Mouse (Mus musculus): ENCODE measurements around the gene Cdv3.

Gene Cdv3

DNA sequence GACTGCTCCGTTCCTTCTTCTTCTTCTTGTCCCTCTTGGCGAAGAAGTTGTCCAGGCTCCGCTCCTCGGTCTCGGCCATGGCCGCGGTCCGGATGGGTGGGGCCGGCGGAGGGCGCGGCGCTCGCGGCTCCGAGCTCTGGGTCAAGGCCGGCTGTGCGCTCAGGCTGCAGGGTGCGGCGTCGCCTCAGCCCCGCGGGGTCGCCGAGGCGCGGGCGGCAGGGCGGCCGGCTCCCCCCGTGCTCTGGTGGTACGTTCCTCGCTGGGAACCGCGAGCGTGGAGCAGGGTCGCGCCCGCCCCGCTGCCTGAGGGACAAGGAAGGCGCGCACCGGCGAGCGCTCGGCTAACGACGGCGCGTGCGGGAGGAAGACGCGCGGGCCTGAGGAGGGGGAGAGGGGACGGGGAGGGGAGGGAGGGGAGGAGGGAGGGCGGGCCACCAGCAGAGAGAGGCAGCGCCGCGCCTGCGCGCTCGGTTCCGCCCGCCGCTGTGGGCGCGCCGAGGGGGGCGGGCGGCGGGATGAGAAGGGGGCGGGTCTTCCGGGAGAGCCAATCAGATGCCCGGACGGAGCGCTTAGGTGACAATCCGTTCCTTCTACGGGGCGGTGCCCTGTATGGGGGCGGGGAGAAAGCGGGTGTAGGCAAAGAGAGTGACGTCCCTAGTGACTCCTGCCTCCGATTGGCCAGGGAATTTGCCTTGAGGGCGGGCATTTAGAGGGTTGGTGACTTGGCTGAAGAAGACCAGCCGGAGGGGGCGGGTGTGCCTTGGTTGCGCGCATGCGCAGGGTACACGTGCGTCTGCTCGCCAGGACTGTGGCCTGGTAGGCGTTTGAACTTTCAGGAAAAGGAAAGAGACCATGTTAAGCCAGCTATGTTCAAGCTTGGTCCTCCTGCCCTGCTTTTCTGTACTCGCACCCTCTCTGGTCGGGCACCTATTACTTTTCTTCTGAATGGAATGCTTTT is at the start of gene Cdv3:
TSS of gene Cdv3 (minus strand) at position 551 of the 958 bp plus-strand sequence.
- peak; percentile 100 for DNase-seq (ENCODE audit: low spot score)

DNA sequence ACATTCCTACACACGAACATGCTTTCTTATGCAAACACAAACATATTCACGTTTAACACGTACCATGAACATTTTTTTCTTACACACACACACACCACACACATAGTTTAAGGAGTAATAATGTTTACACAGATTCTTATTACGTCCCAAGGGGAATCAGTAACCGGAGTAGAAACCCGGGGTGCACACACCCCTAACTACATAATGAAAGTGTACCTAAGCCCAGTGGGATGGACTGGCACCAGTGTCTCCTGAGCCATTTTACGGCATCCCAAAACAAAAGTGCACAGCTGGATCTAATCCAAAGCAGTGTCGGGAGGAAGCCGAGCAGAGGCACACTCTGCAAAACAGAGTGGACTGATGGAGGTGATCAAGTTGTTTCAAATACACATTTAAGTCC is 47.8 kb upstream of the Cdv3 start:
- DNase-seq (ENCODE audit: low spot score) = no peak

DNA sequence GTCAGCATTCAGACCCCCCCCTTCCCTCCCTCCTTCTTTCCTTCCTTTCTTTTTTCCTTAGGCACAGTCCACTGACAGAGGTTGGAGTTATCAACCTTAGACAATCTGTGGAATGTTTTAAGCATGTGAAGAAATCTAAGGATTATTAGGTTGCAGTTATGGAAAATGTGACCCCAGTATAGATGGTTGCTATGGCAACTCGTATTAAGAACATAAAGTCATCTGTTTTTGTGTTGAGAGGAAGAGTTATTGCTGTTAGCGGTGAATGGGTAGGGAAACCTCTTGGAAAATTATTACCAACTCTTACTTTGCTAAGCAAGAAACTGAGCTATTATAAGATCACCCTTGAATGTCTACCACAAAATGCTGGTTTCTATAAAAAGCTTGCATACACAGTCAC is 43.5 kb upstream of the Cdv3 start:
- no peak for DNase-seq (ENCODE audit: low spot score)

DNA sequence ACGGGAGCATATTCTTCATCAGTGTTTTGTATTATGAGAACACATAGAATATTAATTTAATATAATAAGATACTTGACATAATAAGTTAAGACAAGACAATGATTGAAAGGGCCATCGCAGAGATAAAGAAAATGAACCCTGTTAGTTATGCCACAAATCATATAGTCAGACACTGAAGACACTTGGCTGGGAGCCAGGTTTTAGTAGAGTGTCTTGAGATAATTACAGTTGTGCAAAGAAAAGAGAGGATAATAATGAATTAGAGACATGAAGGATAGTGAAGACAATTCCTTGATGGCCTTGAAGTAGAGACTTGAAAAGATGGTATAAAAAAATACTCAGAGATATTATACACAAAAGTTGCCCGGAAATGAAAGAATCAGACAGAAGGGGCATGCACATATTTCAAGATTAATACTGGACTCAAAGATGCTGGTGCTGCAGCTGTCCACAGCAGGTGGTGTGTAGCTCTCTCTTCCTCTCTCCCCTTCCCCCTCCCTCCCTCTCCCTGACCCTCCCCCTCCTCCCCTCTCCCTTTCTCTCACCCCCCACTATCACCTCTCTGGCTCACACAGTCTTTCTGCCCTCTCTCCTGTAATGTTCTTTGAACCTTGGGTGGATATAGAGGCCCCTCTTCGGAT is 42.6 kb upstream of the Cdv3 start:
- DNase-seq (ENCODE audit: low spot score) = no peak

DNA sequence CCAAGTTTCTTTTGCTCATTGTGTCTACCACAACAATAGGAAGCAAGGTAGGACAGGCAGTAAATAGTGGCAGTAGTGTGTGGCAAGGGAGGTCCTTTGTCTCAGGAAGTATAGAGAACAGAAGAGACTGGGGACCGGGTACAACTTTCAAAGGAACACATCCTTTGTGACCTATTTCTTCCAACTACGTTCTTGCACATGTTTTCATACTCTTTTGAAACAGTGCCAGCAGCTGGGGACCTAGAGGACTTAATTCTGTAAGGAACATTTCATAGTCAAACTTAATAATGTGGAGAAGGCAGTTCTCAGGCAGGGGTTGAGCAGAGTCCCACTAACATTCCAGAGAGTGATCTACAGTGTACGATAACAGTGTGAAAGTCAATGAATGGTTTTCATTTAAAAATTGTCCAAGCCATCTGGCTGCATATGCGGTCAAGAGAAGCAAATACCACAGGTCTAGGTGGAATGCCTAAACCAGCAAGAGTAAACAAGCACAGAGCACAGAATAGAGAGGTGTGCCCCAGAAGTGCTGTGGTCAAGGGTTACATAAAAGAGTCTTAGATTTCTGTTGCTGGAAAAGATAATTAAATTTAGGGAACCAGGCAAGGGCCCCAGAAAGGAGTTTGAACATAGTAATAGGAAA is 37.8 kb upstream of the Cdv3 start:
- DNase-seq (ENCODE audit: low spot score) = no peak

DNA sequence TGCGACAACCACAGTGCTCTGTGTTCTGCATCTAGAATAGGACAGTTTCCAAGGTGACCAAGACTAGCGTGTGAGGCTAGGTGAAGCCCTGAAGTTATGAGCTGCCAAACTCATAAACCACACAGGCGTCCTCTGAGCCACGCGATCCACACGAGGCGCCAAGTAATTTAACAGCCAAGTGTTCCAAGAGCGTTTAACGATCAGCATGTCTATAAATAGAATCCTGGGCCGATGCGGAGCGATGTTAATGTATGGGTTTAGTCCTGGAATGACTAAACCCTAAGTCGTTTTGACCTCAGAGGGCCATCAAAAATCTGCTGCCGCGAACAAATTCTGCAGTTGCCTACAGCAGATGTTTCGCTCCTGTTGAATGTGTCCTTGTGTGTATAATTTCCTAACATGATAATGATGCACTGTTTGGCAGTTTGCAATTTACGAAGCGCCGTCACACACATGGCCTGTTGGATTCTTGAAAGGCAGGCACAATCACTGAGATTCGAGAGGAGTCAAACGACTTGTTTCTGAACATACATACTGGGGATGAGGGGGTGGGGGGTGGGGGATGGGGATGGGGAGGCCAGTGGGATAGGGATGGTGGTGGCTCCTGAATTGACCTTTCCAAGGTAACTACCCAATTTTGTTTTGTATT is 33.0 kb upstream of the Cdv3 start:
- DNase-seq (ENCODE audit: low spot score) = no peak

DNA sequence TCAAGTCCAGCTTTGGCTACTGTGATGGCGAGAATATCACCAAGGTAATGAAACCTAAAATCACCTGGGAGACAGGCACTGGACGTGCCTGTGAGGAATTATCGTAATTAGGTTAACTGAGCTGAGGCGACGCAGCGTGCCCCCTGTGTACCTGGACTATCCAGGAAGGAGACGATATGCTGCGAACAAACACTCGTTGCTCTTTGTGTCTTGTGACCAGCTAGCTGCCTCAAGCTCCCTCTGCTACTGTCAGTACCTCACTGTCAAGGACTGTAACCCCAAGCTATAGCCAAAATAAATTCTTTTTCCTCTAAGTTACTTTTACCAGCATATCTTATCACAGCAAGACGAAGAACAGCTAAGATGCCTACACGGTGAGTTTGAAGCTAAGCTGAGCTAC is 27.6 kb upstream of the Cdv3 start:
- DNase-seq (ENCODE audit: low spot score) = no peak

DNA sequence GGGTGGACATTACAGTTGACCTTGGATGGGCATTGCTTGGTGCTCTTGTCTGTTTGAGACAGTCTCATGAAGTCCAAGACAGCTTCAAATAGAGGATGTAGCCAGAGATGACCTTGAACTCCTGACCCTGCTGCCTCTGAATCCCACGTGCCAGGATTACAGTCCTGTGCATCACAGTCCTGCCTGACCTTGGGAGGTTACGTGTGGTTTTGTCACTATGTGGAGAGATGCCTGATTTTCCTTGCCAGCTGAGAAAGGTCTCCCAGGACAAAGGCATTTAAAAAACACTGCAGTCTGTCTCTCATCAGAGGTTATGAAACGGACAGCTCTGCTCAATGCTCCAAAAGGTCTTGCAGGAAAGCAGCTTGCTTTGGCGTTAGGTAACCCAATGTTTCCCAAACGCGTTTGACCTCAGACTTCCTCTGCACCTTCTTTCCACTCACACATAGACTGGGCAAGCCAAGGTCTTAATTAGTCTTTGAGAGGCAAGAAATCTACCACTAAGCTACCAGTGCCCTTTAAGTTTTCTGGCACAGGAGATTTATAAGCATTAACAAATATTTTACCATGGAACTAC is 26.2 kb upstream of the Cdv3 start:
- no peak for DNase-seq (ENCODE audit: low spot score)

DNA sequence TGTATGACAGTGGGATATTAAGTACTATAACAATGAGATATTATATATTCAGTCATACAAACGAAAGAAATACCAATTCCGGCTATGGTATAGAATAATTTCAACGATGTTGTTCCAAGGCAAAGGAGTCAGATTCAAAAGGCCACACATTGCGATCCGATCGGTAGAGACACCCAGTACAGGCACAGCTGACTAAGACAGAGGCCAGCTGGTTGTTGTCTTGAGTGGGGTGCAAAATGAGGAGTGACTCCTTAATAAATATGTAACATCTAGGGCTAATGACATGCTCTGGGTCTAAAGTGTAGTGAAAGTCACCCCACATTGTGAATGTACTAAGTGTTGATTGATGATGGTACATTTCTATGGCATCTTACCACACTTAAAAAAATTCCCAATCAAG is 23.6 kb upstream of the Cdv3 start:
- no peak for DNase-seq (ENCODE audit: low spot score)

DNA sequence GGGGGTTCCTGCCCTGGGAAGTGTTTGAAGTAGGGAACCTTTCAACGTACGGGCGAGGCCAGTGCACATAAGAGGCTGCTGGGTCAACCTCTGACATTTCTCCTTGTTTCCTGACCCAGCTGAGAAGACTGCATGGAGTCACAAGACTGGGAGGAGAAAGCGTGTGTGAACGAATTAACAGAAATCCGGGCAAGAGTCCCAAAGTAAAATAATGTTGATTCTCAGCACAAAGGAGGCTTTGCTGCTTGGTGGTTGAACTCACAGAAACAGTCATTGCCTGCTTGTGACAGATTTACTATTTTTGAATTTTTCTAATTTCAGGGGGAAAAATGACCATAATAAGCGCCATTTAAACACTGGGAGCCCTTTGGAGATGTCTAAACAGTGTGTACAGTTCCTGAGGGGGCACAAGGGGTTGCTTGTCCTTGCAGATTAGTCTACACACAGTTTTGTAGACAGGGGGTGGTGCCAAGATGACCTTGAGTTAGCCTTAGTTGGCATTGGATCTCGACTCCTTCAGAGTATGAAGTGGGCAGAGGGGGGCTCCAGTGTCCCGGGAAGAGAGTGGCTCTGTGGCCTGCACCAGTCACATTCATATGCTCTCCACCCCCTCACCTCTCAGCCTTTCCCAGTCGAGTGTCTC is 21.5 kb upstream of the Cdv3 start:
- DNase-seq (ENCODE audit: low spot score) = no peak

DNA sequence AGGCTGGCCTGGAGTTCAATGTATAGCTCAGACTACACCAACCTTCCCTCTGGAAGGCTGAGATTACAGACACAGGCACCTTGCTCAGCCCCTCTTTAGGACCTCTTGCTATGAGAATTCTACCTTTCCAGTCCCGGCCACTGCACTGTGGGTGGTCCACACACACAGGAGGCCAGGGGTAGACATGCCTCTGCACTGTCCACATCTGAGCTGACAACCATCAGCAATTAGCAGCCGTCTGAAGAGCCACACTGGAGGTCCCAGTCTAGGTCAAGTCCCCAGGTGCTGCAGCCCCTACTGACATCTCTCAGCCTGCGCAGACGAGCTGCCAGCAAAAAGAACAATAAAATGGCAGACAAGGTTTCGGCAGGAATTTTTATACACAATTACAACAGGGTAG is 20.9 kb upstream of the Cdv3 start:
- DNase-seq (ENCODE audit: low spot score) = peak; percentile 42

DNA sequence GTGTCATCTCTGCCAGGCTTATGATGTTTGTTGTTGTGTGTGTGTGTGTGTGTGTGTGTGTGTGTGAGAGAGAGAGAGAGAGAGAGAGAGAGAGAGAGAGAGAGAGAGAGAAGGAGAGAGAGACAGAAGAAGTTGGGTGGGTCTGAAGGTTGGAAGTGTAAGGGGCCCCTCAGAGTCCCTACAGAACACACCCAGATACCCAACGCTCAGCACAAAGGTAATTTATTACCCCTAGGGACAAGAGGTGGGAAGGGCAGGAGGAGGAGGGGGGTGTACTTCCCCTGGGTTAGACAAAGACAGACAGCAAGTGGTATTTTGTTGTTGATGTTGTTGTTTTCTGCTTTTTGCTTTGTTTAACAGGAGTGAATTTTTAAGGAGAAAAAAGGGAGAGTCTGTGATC is 20.0 kb upstream of the Cdv3 start:
- no peak for DNase-seq (ENCODE audit: low spot score)

DNA sequence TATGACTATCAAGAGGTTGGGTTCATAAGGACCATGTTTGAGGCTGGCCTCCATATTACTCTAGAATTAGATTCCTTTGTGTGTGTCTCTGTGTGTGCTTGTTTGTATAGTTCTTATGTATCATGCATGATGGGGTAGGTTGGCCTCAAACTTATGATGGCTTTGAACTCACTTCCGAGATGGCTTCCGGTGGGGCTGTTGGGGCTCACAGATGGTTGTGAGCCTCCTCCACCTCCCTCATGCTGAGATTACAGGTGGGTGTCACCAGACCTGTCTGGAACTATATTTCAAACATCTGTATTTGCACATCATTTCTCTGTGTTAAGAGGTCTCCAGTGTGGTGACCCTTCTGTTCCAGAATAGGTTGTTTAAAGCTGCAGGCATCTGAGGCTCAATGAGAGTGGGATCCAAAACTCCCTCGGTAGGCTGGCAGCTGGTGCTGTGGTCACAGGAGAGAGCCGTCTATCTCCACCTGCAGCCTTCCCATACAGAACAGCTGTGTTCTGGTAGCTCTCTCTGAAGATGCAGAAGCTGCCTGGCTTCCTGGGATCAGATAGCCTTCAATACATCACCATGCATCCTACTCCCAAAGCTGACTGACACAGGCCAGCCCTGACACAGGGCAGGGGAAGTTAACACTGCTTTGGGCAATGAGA is 18.6 kb upstream of the Cdv3 start:
- DNase-seq (ENCODE audit: low spot score) = no peak

DNA sequence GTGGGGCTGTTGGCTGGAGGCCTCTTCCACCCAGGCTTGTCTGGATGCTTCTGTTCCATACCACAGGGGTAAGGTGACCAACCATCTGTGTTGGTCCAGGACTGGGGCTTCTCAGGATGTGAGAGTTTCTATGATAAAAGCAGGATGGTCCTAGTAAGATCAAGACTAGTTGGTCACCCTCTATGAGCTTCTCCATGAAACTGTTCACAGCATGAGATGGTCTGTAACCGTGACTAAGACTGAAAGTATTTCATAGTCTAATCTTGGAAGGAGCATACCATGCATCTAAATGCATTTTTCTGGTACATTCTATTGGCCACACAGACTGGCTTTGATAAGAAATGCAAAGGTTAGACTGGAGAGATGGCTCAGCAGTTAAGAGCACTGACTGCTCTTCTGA is 17.9 kb upstream of the Cdv3 start:
- no peak for DNase-seq (ENCODE audit: low spot score)

DNA sequence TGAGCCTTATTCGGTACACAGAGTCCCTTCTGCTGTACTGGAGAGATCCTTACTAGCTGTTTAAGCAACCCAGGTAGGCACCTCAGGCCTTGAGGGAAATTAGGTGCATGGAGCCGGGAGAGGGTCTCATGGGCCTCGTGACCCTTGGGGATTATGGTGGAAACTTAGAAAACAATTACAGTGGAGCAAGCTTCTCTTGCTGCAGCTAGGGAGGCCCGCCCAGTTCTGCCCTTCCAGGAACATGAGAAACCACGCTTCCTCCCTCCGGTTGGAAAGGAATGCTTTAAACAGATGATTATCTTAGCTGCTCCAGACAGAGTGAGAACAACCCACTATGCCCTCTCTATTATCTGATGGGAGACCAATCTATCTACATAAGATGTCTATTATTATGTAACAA is 17.3 kb upstream of the Cdv3 start:
- no peak for DNase-seq (ENCODE audit: low spot score)

DNA sequence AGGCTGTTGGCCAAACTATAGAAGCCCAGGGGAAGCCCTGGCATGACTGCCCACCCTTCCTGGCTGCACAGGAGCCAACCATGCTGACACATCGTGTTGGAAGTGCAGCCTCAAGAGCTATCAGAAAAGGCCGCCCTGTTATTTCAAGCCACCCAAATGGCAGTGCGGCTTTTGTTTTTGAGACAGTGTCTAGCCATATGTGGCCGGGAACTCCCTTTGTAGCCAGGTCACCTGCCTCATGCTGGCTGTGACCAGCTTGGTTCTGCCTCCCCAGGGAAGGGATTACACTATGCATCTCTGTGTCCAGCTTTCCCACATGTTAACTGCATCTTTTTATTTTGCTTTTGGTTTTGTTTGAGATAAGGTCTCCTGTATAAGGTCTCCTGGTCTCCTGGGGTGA is 14.9 kb upstream of the Cdv3 start:
- DNase-seq (ENCODE audit: low spot score) = no peak

DNA sequence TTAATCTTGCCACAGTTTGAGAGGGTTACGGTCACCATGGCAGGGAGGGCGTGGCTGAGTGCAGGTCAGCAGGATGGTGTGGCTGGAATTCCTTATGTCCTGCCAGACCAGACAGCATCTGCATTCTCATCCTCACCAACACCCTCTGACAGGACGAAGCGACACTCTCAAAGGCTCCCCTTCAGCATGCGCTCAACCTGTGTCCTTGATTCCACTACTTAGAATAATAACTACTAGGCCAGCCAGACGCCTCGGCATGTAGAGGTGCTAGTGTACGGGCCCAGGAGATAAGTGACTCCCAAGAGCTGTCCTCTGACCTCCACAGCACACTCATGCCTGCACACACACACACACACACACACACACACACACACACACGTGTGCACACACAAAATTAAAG is 13.6 kb upstream of the Cdv3 start:
- DNase-seq (ENCODE audit: low spot score) = no peak

DNA sequence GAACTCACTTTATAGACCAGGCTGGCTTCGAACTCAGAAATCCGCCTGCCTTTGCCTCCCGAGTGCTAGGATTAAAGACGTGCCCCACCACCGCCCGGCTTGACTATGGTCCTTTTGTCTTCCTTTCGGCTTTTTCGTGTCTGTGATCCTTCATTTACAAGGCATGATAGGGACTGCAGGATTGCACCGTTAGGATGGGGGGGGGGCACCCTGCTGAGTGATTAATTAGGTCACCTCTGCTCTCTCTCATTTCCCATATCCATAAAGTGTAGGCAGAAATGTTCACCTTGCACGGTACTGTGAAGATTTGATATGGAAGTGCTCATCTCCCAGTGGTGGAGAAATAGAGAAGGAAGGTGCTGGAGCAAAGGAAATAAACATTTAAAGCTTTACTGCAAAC is 13.0 kb upstream of the Cdv3 start:
- no peak for DNase-seq (ENCODE audit: low spot score)

DNA sequence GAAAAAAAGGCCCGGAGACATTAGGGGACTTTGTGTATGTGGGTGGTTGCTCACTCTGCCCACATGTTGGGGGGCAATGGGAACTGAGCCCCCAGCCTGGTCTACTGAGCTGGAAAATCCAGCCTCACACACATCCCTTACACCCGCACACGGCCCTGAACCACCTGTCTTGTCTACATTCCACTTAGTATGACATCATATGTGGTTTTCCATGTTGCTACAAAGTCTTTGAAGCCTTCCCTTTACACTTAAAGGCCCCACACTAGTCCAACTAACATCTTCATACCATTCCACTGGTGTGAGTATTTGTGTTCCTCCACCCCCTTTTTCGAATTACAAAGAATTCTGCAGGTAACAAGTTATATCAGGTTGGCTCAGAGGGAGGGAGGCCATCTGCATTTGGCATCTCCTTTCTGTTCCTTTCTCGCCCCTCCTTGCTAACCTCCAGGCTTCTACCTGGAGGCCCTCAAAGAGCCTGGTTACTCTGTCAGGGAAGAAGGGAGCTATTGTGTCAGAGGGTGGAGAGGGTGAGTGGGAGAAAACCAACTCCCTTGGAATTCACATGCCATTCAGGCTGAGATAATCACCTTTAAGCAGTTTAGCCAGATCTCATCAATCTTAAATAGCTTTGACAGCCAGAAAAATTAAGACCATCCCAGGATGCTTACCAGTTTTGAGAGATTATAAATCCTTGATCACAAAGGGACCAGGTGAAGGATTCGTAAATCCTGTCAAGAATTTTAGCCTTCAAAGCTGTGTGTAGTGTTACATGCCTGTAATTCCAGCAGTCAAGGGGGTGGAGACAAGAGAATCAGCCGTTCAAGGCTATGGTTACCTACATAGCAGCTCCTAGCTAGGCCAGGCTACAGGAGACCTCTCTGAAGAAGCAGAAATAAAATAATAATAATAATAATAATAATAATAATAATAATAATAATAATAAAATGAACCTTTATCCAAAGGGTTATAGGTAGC is 11.0 kb upstream of the Cdv3 start:
- no peak for DNase-seq (ENCODE audit: low spot score)
